Comparison of ENCODE assay signal across 12 mouse cellular contexts in the genomic region with DNA sequence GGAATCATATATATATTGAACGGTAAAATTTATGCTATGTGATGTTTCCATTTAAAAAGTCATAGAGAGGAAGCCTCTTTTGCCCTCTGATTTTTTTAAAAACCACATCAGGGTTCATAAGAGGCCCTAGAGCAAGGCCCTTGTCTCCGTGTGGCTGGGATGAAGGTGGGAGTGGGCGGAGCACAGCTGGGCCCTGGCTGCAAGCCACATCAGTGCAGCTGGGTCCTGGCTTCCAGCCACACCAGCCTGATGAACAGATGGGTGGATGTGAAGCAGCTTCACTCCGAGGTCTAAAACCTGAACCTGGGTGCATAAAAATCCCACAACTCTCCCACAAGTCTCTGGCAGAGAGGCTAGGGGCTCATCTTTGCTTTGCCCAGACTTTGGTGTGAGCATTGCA.
DNase-seq lines count a peak whose midpoint lies in the region; ATAC-seq and TF ChIP-seq lines count a peak whose summit lies in the region.
"Had no signal": no experiment of that assay in that cellular context is flagged by ENCODE, and none has a peak within 500 bp of the region (broad histone marks: within the 10 kb centered on the region; RNA-seq: fewer than 3 reads in every experiment).

No protein-coding gene starts in this region.

- peak; percentile 73; the same call in 1 of the 2 replicates for ATAC-seq in heart, embryonic 15.5 days (replicated peaks; ENCODE audit: insufficient number of reproducible peaks, insufficient read depth, low FRiP score, low read depth)
- ATAC-seq in heart, embryonic 12.5 days (ENCODE audit: insufficient number of reproducible peaks, low FRiP score), result no peak
- no peak for ATAC-seq in liver, embryonic 11.5 days (replicated peaks; ENCODE audit: low FRiP score)
- ATAC-seq in lung, postnatal 0 days, result peak; percentile 33; the same call in 1 of the 2 replicates

- no peak overlapping the region for H3K4me3 ChIP-seq in heart, embryonic 15.5 days
- H3K4me3 ChIP-seq in heart, embryonic 12.5 days, result no peak overlapping the region
- no peak overlapping the region for H3K4me3 ChIP-seq in liver, embryonic 11.5 days (ENCODE audit: low read depth, low read length)
- no peak overlapping the region for H3K4me3 ChIP-seq in lung, postnatal 0 days (ENCODE audit: low read depth, low read length)

- no peak overlapping the region for H3K4me2 ChIP-seq in heart, embryonic 15.5 days
- H3K4me2 ChIP-seq in heart, embryonic 12.5 days, result no peak overlapping the region
- no peak overlapping the region for H3K4me2 ChIP-seq in liver, embryonic 11.5 days
- H3K4me2 ChIP-seq in lung, postnatal 0 days (replicated peaks; ENCODE audit: low read depth, low read length), result no peak overlapping the region

- TF ChIP-seq CTCF in lung, postnatal 0 days (IDR thresholded peaks at IDR 0.05), result no peak

- H3K9ac ChIP-seq in heart, embryonic 15.5 days, result no peak overlapping the region
- no peak overlapping the region for H3K9ac ChIP-seq in heart, embryonic 12.5 days
- no peak overlapping the region for H3K9ac ChIP-seq in liver, embryonic 11.5 days (ENCODE audit: low read depth, low read length)
- H3K9ac ChIP-seq in lung, postnatal 0 days (replicated peaks; ENCODE audit: low read depth), result no peak overlapping the region

- H3K36me3 ChIP-seq in heart, embryonic 15.5 days, result no peaks in the 10 kb centered on the region
- no peaks in the 10 kb centered on the region for H3K36me3 ChIP-seq in heart, embryonic 12.5 days
- H3K36me3 ChIP-seq in liver, embryonic 11.5 days (ENCODE audit: control insufficient read depth, insufficient read depth, low read length), result no peaks in the 10 kb centered on the region; the same call in 1 of the 2 replicates
- H3K36me3 ChIP-seq in lung, postnatal 0 days (ENCODE audit: insufficient read depth, low read length), result no peaks in the 10 kb centered on the region

- WGBS in heart, embryonic 15.5 days, result 44% methylated on average over 4 of the region's 4 CpGs
- WGBS in heart, embryonic 12.5 days, result 67% methylated on average over 4 of the region's 4 CpGs
- 60% methylated on average over 4 of the region's 4 CpGs for WGBS in liver, embryonic 11.5 days
- 33% methylated on average over 4 of the region's 4 CpGs for WGBS in lung, postnatal 0 days

- no peaks in the 10 kb centered on the region for H3K9me3 ChIP-seq in heart, embryonic 15.5 days (replicated peaks)
- H3K9me3 ChIP-seq in heart, embryonic 12.5 days (replicated peaks), result no peaks in the 10 kb centered on the region
- H3K9me3 ChIP-seq in liver, embryonic 11.5 days (ENCODE audit: control insufficient read depth, low read length), result no peaks in the 10 kb centered on the region
- no peaks in the 10 kb centered on the region for H3K9me3 ChIP-seq in lung, postnatal 0 days (ENCODE audit: low read length)

- H3K27ac ChIP-seq in heart, embryonic 15.5 days, result no peak overlapping the region
- H3K27ac ChIP-seq in heart, embryonic 12.5 days (ENCODE audit: poor library complexity, severe bottlenecking), result no peak overlapping the region
- no peak overlapping the region for H3K27ac ChIP-seq in liver, embryonic 11.5 days (ENCODE audit: low read depth, low read length)
- H3K27ac ChIP-seq in lung, postnatal 0 days (ENCODE audit: low read length), result no peak overlapping the region

- peaks cover 6% of the 10 kb centered on the region for H3K4me1 ChIP-seq in heart, embryonic 15.5 days (replicated peaks)
- no peaks in the 10 kb centered on the region; the same call in 1 of the 2 replicates for H3K4me1 ChIP-seq in heart, embryonic 12.5 days (replicated peaks)
- H3K4me1 ChIP-seq in liver, embryonic 11.5 days (replicated peaks; ENCODE audit: control insufficient read depth, insufficient read depth, low read length), result no peaks in the 10 kb centered on the region
- H3K4me1 ChIP-seq in lung, postnatal 0 days (ENCODE audit: insufficient read depth, low read depth, low read length), result no peaks in the 10 kb centered on the region

- DNase-seq in liver (peak; percentile 12), 3134 (ENCODE audit: extremely low read depth, insufficient read length, low spot score) (peak; percentile 53)
- no peak for DNase-seq in liver, embryonic 11.5 days (ENCODE audit: low spot score)
- peak; percentile 6 for DNase-seq in lung, postnatal 0 days (ENCODE audit: low spot score)
- DNase-seq in natural killer cell, adult 2 months (ENCODE audit: low spot score in 2 of 2), result no peak
- no peak for DNase-seq in adrenal gland, postnatal 36 days
- DNase-seq: B cell, adult 2 months; kidney, adult 18-20 months; layer of hippocampus, adult 9-11 months; retina, postnatal 1 day had no signal

- H3K27me3 ChIP-seq in heart, embryonic 15.5 days, result no peaks in the 10 kb centered on the region
- H3K27me3 ChIP-seq in heart, embryonic 12.5 days (replicated peaks), result no peaks in the 10 kb centered on the region
- H3K27me3 ChIP-seq in liver, embryonic 11.5 days (replicated peaks; ENCODE audit: control insufficient read depth, insufficient read depth, low read length), result no peaks in the 10 kb centered on the region
- no peaks in the 10 kb centered on the region for H3K27me3 ChIP-seq in lung, postnatal 0 days (replicated peaks; ENCODE audit: insufficient read depth, low read length)

- TF ChIP-seq EP300 in lung, postnatal 0 days (IDR thresholded peaks at IDR 0.05), result no peak

Comparison
In these comparisons a context has a peak if more than half of its experiments do, and no peak if none do; other contexts are left out.
1. ATAC-seq: peak in heart, embryonic 15.5 days (single experiment) and lung, postnatal 0 days (single experiment); none in heart, embryonic 12.5 days (single experiment) and liver, embryonic 11.5 days (single experiment).
2. DNase-seq: peak in liver (single experiment), 3134 (single experiment) and lung, postnatal 0 days (single experiment); none in liver, embryonic 11.5 days (single experiment), natural killer cell, adult 2 months (0 of 2) and adrenal gland, postnatal 36 days (0 of 2).